Mouse (Mus musculus): ENCODE data around the gene P2ry12.

DNA sequence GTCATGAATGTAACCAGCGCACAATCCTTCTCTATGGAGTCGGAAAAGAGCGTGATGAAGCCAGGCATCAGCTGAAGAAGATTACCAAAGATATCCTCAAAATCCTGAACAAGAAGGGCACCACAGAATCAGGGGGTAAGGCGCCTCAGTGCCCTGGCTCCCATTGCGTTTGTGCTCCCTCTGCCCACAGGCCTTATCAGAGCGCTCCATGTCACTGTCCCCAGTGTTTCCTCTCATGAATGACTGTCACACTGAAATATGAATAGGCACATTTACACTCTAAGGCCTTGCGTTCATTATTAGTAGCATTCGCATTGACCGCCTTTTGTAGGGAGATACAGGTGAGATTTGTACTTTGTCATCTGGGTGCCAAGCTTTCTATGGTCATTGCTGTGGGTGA lies 35.0 kb downstream of the P2ry12 start:
- TF ChIP-seq CTCF (IDR thresholded peaks at IDR 0.05; ENCODE audit: low read depth, low read length) (no peak), EP300 (IDR thresholded peaks at IDR 0.05; ENCODE audit: insufficient read depth, low read depth, low read length) (no peak), POLR2A (IDR thresholded peaks at IDR 0.05; ENCODE audit: insufficient read depth, low read length) (no peak)
